Mouse (Mus musculus) heart, embryonic 12.5 days (tissue): Measurements from ENCODE around the gene Tmem108. TPM values are rescaled to one million over a fixed set of nuclear protein-coding genes. Genes with fewer than 3 reads are reported as not detected.
A peak's percentile ranks its signal among the peaks of the same experiment; 100 is the strongest.

ENCODE experiments used
- ATAC-seq: fragments of 200-750 bp; cut with Nextera tagmentation; 2 replicates; pipeline ENCODE4 v1.8.0; 2017; ENCODE audit warnings: moderate TSS enrichment, moderate library complexity; ENCODE audit not compliant: insufficient number of reproducible peaks, low FRiP score
- H3K27ac ChIP-seq: fragments of 300-500 bp; sonication (generic); 2 replicates; pipeline ENCODE4 v1.5.1; 2016; ENCODE audit warnings: mild to moderate bottlenecking, moderate library complexity; ENCODE audit not compliant: poor library complexity, severe bottlenecking
- H3K27me3 ChIP-seq: fragments of 300-500 bp; sonication (generic); replicated peaks from 2 replicates; pipeline ENCODE4 v1.6.1; 2016; ENCODE audit warnings: mild to moderate bottlenecking, moderate library complexity
- H3K36me3 ChIP-seq: fragments of 300-500 bp; sonication (generic); 2 replicates; pipeline ENCODE4 v1.6.1; 2016; ENCODE audit warnings: mild to moderate bottlenecking, moderate library complexity
- H3K4me1 ChIP-seq: fragments of 300-500 bp; sonication (generic); replicated peaks from 2 replicates; pipeline ENCODE4 v1.6.1; 2016; ENCODE audit warnings: mild to moderate bottlenecking
- H3K4me2 ChIP-seq: fragments of 300-500 bp; sonication (generic); 2 replicates; pipeline ENCODE4 v1.6.1; 2016; ENCODE audit warnings: mild to moderate bottlenecking, moderate library complexity
- H3K4me3 ChIP-seq: fragments of 300-500 bp; sonication (generic); 2 replicates; pipeline ENCODE4 v1.5.1; 2016; ENCODE audit warnings: mild to moderate bottlenecking
- H3K9ac ChIP-seq: fragments of 300-500 bp; sonication (generic); 2 replicates; pipeline ENCODE4 v1.6.1; 2016; ENCODE audit warnings: mild to moderate bottlenecking, moderate library complexity
- H3K9me3 ChIP-seq: fragments of 300-500 bp; sonication (generic); replicated peaks from 2 replicates; pipeline ENCODE4 v1.6.1; 2016; ENCODE audit warnings: mild to moderate bottlenecking, moderate library complexity
- WGBS: fragments of 180-500 bp; shearing (Covaris S2); methylation state at CpG from one replicate; pipeline ENCODE4 v1.1.7; 2016; 5-methylcytosine and 5-hydroxymethylcytosine counted together
- polyA plus RNA-seq: library from polyadenylated mRNA; unstranded; fragments of >200 nt; fragmentation: Nextera tagmentation; extraction: Ambion mirVana; gene quantifications from 2 replicates; pipeline ENCODE4 v1.2.1, GENCODE M21; 2016

Tmem108 gene
- polyA plus RNA-seq, 1 experiment from 2014 or later, result 97.5 TPM

- Histone ChIP-seq H3K36me3 (peaks cover 23% of the 10 kb centered on the region), H3K27me3 (no peaks in the 10 kb centered on the region), H3K4me3 (no peak overlapping the region), H3K9ac (no peak overlapping the region), H3K9me3 (no peaks in the 10 kb centered on the region), H3K4me2 (no peak overlapping the region), H3K4me1 (peaks cover 40% of the 10 kb centered on the region), H3K27ac (no peak overlapping the region)
- ATAC-seq, result no peak
- 84% methylated on average over 4 of the region's 4 CpGs for WGBS
These were observed 55.9 kb downstream of the Tmem108 start for GRCm38 (mm10) chr9:103705717-103706116.

DNA sequence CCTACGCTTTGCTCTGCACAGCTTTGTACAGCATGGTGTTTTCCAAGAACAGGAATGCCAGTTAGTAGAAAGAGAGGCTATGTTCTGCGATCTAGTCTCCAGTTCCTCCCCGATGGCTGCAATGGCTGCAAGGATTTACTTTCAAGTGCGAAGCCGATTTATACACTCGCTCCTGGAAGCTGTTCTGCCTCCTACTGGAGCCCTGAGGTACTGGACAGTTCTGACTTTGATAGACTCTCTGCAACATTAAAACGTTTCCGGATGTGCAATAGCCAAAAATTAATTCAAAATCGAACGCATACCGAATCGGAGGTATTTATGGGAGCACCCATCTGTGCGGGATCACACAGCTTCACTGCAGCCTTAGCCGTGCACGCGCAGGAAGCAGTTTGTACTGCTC is 58.6 kb downstream of the Tmem108 start:
- no peak for ATAC-seq
- H3K36me3 ChIP-seq, result peaks cover 30% of the 10 kb centered on the region
- 87% methylated on average over 16 of the region's 16 CpGs for WGBS

DNA sequence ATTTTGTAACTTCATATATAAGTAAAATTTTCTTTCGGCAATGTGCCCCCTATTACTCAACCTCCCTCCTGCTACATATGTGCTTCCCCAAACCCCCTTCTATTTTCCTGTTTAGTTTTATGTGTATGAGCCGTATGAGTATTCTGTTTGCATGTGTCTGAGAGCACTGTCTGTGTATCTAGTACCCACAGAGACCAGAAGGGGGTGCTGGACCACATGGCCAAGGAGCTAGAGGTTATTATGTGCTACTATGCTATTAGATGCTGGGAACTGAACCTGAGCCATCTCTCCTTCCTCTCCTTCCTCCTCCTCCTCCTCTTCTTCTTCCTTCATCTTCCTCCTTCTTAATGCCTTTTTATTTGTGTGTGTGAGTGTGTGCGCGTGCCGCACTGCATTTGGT is 59.2 kb downstream of the Tmem108 start:
- Histone ChIP-seq H3K4me2 (no peak overlapping the region), H3K36me3 (peaks cover 32% of the 10 kb centered on the region), H3K4me1 (peaks cover 22% of the 10 kb centered on the region), H3K27ac (no peak overlapping the region), H3K4me3 (no peak overlapping the region), H3K27me3 (no peaks in the 10 kb centered on the region), H3K9me3 (no peaks in the 10 kb centered on the region), H3K9ac (no peak overlapping the region)
- WGBS, result 86% methylated on average over 5 of the region's 5 CpGs
- no peak for ATAC-seq

More for the DNA sequence above, 58.6 kb downstream of the Tmem108 start:
- Histone ChIP-seq H3K4me1 (peaks cover 22% of the 10 kb centered on the region), H3K27me3 (no peaks in the 10 kb centered on the region), H3K4me2 (no peak overlapping the region), H3K27ac (no peak overlapping the region), H3K4me3 (no peak overlapping the region), H3K9ac (no peak overlapping the region), H3K9me3 (no peaks in the 10 kb centered on the region)

- peaks cover 20% of the 10 kb centered on the region for H3K4me1 ChIP-seq
- no peaks in the 10 kb centered on the region for H3K27me3 ChIP-seq
- H3K27ac ChIP-seq, result no peak overlapping the region
- no peak for ATAC-seq
- no peak overlapping the region for H3K9ac ChIP-seq
- H3K9me3 ChIP-seq, result no peaks in the 10 kb centered on the region
- 80% methylated on average over 4 of the region's 4 CpGs for WGBS
- H3K4me2 ChIP-seq, result no peak overlapping the region
- no peak overlapping the region for H3K4me3 ChIP-seq
- H3K36me3 ChIP-seq, result peaks cover 32% of the 10 kb centered on the region
These were observed 60.2 kb downstream of the Tmem108 start for GRCm38 (mm10) chr9:103701448-103701847.

DNA sequence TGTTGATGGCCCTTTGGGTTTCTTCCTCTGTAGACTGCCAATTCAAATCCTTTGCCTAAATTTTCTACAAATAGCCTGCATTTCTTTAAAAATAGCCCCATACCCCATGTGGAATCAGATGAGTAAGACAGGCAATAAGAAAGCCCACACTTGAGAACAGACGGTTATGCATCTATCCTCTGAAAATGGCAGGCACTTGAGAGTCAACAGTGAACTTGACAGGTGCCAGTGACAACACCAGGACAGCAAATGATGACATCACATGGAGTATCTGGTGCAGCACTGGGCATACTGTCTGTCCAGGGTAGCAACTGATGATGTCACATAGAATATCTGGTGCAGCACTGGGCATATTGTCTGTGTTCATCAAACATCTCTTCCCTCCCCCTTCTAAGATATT is 61.4 kb downstream of the Tmem108 start:
- H3K4me2 ChIP-seq, result no peak overlapping the region
- H3K9me3 ChIP-seq, result no peaks in the 10 kb centered on the region

DNA sequence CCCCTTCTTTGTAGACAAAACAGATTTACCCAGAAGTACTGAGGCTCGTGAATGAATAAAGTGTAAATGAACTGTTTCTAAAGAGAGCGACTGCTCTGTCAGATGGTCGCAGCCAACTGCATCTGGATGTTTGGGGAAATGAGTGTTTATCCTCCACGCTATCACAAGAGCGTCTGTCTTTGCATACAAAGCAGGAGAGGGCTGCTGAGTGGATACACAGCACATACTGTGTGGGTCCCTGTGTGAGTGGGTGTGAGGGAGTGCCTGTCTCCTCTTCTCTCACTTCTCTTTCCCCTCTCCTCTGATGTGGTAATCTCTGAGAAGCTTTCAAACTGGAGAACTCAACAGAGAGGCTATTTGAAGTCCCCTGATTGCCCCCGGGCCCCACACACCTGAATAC is 64.7 kb downstream of the Tmem108 start:
- Histone ChIP-seq H3K4me2 (no peak overlapping the region), H3K9ac (no peak overlapping the region), H3K27me3 (no peaks in the 10 kb centered on the region), H3K27ac (no peak overlapping the region), H3K9me3 (no peaks in the 10 kb centered on the region), H3K4me1 (peaks cover 36% of the 10 kb centered on the region), H3K4me3 (no peak overlapping the region), H3K36me3 (0 out of 2 replicates have a peak, but pooled peaks cover 9% of the 10 kb centered on the region)
- no peak for ATAC-seq
- 61% methylated on average over 6 of the region's 6 CpGs for WGBS

More for the DNA sequence above, 61.4 kb downstream of the Tmem108 start:
- Histone ChIP-seq H3K27ac (no peak overlapping the region), H3K4me1 (peaks cover 20% of the 10 kb centered on the region), H3K36me3 (peaks cover 24% of the 10 kb centered on the region; the same call in 1 of the 2 replicates), H3K27me3 (no peaks in the 10 kb centered on the region), H3K4me3 (no peak overlapping the region), H3K9ac (no peak overlapping the region)
- WGBS, result 58% methylated on average over 1 of the region's 1 CpGs
- ATAC-seq, result no peak

DNA sequence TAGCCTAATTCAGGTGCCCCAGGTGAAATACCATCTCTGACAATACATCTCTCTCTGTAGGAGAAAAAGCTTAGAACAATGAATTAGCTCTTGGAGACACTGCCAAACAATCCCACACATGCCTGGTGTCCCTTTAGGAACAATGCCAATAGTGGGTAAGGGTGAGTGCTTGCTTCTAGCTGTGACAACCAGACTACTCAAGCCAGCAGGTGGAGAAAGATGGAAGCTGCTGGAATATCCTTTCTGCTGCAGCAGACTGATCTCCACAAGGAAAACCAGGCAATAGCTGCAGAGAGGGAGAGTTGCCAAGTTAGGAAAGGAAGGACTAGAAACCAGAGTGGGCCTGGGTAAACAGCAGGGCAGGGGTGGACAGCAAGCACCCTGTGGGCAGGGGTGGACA is 67.8 kb downstream of the Tmem108 start:
- no peak overlapping the region for H3K9ac ChIP-seq
- H3K4me1 ChIP-seq, result peaks cover 60% of the 10 kb centered on the region
- H3K4me2 ChIP-seq, result no peak overlapping the region
- no peaks in the 10 kb centered on the region for H3K9me3 ChIP-seq
- no peaks in the 10 kb centered on the region for H3K27me3 ChIP-seq
- 0 out of 2 replicates have a peak, but pooled peaks cover 7% of the 10 kb centered on the region for H3K36me3 ChIP-seq
- no peak for ATAC-seq
- 0 out of 2 replicates have a peak overlapping the region, but pooled peaks have one; percentile 10 for H3K27ac ChIP-seq
- no peak overlapping the region for H3K4me3 ChIP-seq

- no peaks in the 10 kb centered on the region for H3K36me3 ChIP-seq
- H3K9me3 ChIP-seq, result no peaks in the 10 kb centered on the region
- 0 out of 2 replicates have a peak, but pooled peaks have one; percentile 13 for ATAC-seq
- H3K27ac ChIP-seq, result peak overlapping the region; percentile 74
- H3K9ac ChIP-seq, result no peak overlapping the region
- H3K4me1 ChIP-seq, result peaks cover 68% of the 10 kb centered on the region
- no peak overlapping the region for H3K4me3 ChIP-seq
- H3K27me3 ChIP-seq, result no peaks in the 10 kb centered on the region
- WGBS, result 40% methylated on average over 4 of the region's 4 CpGs
- H3K4me2 ChIP-seq, result no peak overlapping the region
These were observed 68.9 kb downstream of the Tmem108 start for GRCm38 (mm10) chr9:103692699-103693098.

DNA sequence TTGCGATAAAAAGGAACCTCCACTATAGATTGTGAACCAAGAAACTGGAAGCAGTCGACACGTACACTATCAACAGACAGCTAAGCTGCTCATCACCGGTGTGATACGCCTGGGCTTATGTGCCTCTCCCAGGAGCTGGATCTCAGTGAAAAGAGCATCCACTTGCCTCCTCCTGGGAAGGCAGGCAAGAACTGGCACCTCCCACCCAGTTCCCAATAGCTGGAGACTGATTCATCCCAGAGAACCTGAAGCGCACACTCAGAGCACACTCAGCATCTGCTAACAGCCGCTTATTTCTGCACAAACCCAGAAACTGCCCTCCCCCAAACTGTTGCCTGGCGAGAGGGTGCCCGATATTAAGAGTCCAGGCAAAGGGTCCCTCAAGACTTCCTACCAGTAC is 69.8 kb downstream of the Tmem108 start:
- no peak overlapping the region for H3K4me2 ChIP-seq
- H3K36me3 ChIP-seq, result no peaks in the 10 kb centered on the region
- WGBS, result 72% methylated on average over 9 of the region's 9 CpGs
- H3K4me1 ChIP-seq, result peaks cover 68% of the 10 kb centered on the region
- H3K27me3 ChIP-seq, result no peaks in the 10 kb centered on the region
- no peak overlapping the region for H3K9ac ChIP-seq
- H3K9me3 ChIP-seq, result no peaks in the 10 kb centered on the region
- H3K27ac ChIP-seq, result peak overlapping the region; percentile 74
- ATAC-seq, result no peak
- no peak overlapping the region for H3K4me3 ChIP-seq

GRCm38 (mm10) chr9:103690446-103690845 is 71.2 kb downstream of the Tmem108 start:
- Histone ChIP-seq H3K9ac (no peak overlapping the region), H3K4me1 (peaks cover 74% of the 10 kb centered on the region), H3K36me3 (no peaks in the 10 kb centered on the region), H3K4me3 (no peak overlapping the region), H3K27me3 (no peaks in the 10 kb centered on the region), H3K27ac (peak overlapping the region; percentile 74), H3K4me2 (no peak overlapping the region), H3K9me3 (no peaks in the 10 kb centered on the region)
- ATAC-seq, result peak; percentile 77
- WGBS, result 28% methylated on average over 3 of the region's 3 CpGs

GRCm38 (mm10) chr9:103689697-103690096 is 71.9 kb downstream of the Tmem108 start:
- H3K4me3 ChIP-seq, result no peak overlapping the region
- WGBS, result 36% methylated on average over 7 of the region's 7 CpGs
- H3K36me3 ChIP-seq, result no peaks in the 10 kb centered on the region
- no peaks in the 10 kb centered on the region for H3K27me3 ChIP-seq
- H3K9ac ChIP-seq, result no peak overlapping the region
- H3K27ac ChIP-seq, result peak overlapping the region; percentile 82
- H3K9me3 ChIP-seq, result no peaks in the 10 kb centered on the region
- peak; percentile 73 for ATAC-seq
- H3K4me2 ChIP-seq, result no peak overlapping the region
- H3K4me1 ChIP-seq, result peaks cover 74% of the 10 kb centered on the region

GRCm38 (mm10) chr9:103689006-103689405 is 72.6 kb downstream of the Tmem108 start:
- peaks cover 74% of the 10 kb centered on the region for H3K4me1 ChIP-seq
- no peak overlapping the region for H3K9ac ChIP-seq
- peaks cover 3% of the 10 kb centered on the region for H3K9me3 ChIP-seq
- no peaks in the 10 kb centered on the region for H3K27me3 ChIP-seq
- no peak overlapping the region for H3K4me2 ChIP-seq
- 63% methylated on average over 10 of the region's 10 CpGs for WGBS
- H3K4me3 ChIP-seq, result no peak overlapping the region
- ATAC-seq, result no peak
- H3K27ac ChIP-seq, result peak overlapping the region; percentile 82
- H3K36me3 ChIP-seq, result peaks cover 5% of the 10 kb centered on the region
